22 mouse cellular contexts compared by ENCODE assay signal in the genomic region with DNA sequence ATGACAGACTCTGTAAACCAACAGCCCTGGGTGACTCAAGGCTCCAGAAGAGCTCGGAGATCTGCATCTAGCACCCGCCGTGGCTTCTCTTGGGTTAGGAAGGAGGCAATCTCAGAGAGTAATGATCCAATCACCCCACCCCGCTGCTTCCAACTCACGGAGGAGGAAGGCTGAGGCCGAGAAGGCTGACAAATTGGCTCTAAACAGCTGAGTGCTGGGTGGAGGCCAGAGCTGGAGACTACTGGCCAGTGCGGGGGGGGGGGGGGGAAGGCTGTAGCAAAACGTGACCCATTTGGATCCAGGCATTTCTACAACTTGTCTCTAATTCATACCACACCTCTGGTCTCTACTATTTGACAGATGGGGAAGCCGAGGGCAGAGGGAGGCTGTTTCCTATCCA. TPM values are rescaled to one million over a fixed set of nuclear protein-coding genes. Genes with fewer than 3 reads are reported as not detected.
"Had no signal": no experiment of that assay in that cellular context is flagged by ENCODE, and none has a peak within 500 bp of the region (broad histone marks: within the 10 kb centered on the region; RNA-seq: fewer than 3 reads in every experiment).

No protein-coding gene starts in this region.

- H3K4me3 ChIP-seq: heart, adult 2 months; heart, embryonic 13.5 days; heart, embryonic 15.5 days; hindbrain, embryonic 13.5 days; hindbrain, embryonic 15.5 days; kidney, embryonic 15.5 days; limb, embryonic 13.5 days; limb, embryonic 15.5 days; liver, embryonic 12.5 days had no signal

- DNase-seq: forebrain, postnatal 0 days; heart, adult 11 months; heart, adult 2 months; heart, postnatal 36 days; kidney, adult 11 months; kidney, adult 2 months; kidney, adult 9 months; kidney, postnatal 14 days; kidney, postnatal 36 days; layer of hippocampus, adult 9-11 months; layer of hippocampus, postnatal 36 days; left cerebral cortex, postnatal 4 days had no signal

- H3K4me1 ChIP-seq: heart, embryonic 15.5 days; hindbrain, embryonic 15.5 days; kidney, embryonic 15.5 days; limb, embryonic 13.5 days; limb, embryonic 15.5 days; liver, embryonic 12.5 days had no signal

RNA-seq across cellular contexts. Expression of gene Grip2, which starts 47.8 kb away (rescaled TPM):
- total RNA-seq: hematopoietic stem cell, adult 5-6 weeks; liver, adult 2 months had no signal
